Mouse (Mus musculus) stomach, postnatal 0 days (tissue): Measurements from ENCODE around the gene Cd80.

Source experiments
- CTCF ChIP-seq: IDR thresholded peaks from 2 replicates; pipeline ENCODE4 v1.5.1; 2016; ENCODE audit warnings: antibody characterized with exemption, low read depth, mild to moderate bottlenecking, moderate library complexity
- EP300 ChIP-seq: optimal IDR thresholded peaks from 2 replicates; pipeline ENCODE3; 2016; ENCODE audit warnings: antibody characterized with exemption

DNA sequence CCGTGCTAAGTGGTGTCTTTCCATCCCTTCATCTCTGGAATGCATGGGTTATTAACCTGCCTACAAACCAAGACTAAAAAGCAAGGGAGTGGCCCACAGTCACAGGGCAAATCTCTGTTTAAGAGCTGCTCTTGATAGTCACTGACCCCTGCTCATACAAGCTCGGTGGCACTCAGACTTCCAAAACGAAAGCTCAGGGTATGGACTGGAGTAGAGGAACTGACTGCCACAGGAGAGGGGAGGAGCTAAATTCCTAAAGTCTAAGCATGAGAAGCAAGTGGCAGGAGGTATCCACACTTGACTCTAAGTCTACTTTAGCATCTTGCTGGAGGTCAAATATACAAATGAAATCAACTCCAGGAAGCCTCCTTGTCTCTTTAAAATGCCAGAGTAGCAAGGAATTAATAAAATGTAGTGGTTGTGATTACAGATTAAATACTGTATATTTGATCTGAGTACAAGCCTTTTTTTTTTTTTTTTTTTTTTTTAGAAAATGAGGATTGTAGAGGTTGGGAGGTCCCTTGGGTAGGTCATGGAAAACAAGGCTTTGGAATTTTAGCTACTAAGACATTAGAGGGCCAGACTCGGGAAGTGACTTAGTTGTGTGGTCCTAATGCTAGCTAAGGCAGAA, 20.4 kb downstream of the Cd80 start:
- TF ChIP-seq CTCF, result no peak
- TF ChIP-seq EP300, result no peak
